Mouse (Mus musculus): ENCODE results near the gene Spert. TPM values are rescaled to one million over a fixed set of nuclear protein-coding genes. Genes with fewer than 3 reads are reported as not detected.

Spert gene
- polyA plus RNA-seq, 1 experiment from 2014 or later = not detected

DNA sequence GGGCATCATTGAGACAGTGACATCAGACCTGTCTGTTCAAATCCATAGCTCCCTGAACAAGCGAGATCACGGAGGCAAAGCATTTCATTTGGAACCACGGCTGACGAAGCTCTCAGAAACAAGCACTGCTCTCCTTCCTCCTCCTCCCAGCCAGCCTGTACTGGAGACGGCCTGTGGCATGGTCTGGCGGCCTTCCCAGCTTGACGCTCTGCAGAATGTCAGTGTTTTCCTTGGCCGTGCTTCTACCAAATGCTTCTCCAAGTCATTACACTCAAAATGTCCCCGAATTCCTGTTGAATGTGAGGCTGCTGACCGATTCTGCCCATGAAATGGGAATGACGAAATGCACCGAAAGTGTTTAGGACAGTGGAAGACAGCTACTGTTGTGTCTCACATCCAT is 42.4 kb upstream of the Spert start:
- H3K36me3 ChIP-seq (replicated peaks; ENCODE audit: insufficient read depth, low read length) = no peaks in the 10 kb centered on the region
- 74% methylated on average over 12 of the region's 12 CpGs for WGBS (ENCODE audit: insufficient replicate concordance)
- peaks cover 3% of the 10 kb centered on the region; the same call in 1 of the 2 replicates for H3K4me1 ChIP-seq (ENCODE audit: insufficient read depth)
- DNase-seq (no peak), ATAC-seq (no peak)
- no peak overlapping the region for H3K4me2 ChIP-seq (ENCODE audit: low read depth, low read length)
- H3K9ac ChIP-seq (replicated peaks) = no peak overlapping the region
- TF ChIP-seq EP300 (IDR thresholded peaks at IDR 0.05; ENCODE audit: low read depth) = no peak
- no peak for TF ChIP-seq CTCF (IDR thresholded peaks at IDR 0.05; ENCODE audit: low read depth)
- H3K27ac ChIP-seq (ENCODE audit: low read depth) = no peak overlapping the region
- no peaks in the 10 kb centered on the region for H3K9me3 ChIP-seq (ENCODE audit: low read length)
- no peaks in the 10 kb centered on the region for H3K27me3 ChIP-seq (ENCODE audit: insufficient read depth, low read length)
- H3K4me3 ChIP-seq (ENCODE audit: low read depth, low read length) = no peak overlapping the region

- TF ChIP-seq CTCF (IDR thresholded peaks at IDR 0.05; ENCODE audit: low read depth) = no peak
- no peak for TF ChIP-seq EP300 (IDR thresholded peaks at IDR 0.05; ENCODE audit: low read depth)
- Histone ChIP-seq H3K9me3 (ENCODE audit: low read length) (no peaks in the 10 kb centered on the region), H3K4me2 (ENCODE audit: low read depth, low read length) (no peak overlapping the region), H3K36me3 (replicated peaks; ENCODE audit: insufficient read depth, low read length) (no peaks in the 10 kb centered on the region), H3K27me3 (ENCODE audit: insufficient read depth, low read length) (no peaks in the 10 kb centered on the region), H3K27ac (ENCODE audit: low read depth) (no peak overlapping the region), H3K4me3 (ENCODE audit: low read depth, low read length) (no peak overlapping the region), H3K4me1 (ENCODE audit: insufficient read depth) (no peaks in the 10 kb centered on the region), H3K9ac (replicated peaks) (no peak overlapping the region)
- 51% methylated on average over 8 of the region's 8 CpGs for WGBS (ENCODE audit: insufficient replicate concordance)
- ATAC-seq (no peak), DNase-seq (no peak)
Observed at GRCm38 (mm10) chr14:75628870-75629269, 36.0 kb upstream of the Spert start.

DNA sequence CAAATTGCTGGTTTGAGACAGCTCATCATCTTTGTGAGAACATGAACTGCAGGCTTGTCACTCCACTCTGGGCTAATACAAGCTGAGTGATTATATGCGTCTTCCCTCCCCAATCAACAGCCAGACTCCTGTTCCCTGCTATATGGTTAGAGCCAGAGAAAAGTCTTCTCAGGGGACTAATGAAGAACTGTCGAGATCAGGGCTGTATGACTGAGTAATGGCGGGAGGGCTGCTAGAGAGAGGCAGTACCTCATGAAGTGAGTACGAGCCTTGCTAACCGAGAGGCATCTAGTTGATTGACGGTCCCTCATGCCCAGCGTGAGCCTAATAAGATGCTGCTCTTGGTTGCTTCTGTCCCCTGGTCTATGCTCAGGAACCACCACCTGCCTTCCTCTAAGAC is 30.1 kb upstream of the Spert start:
- TF ChIP-seq CTCF (IDR thresholded peaks at IDR 0.05; ENCODE audit: low read depth) (no peak), EP300 (IDR thresholded peaks at IDR 0.05; ENCODE audit: low read depth) (no peak)
- no peak overlapping the region for H3K4me2 ChIP-seq (ENCODE audit: low read depth, low read length)
- H3K4me3 ChIP-seq (ENCODE audit: low read depth, low read length) = no peak overlapping the region
- WGBS (ENCODE audit: insufficient replicate concordance) = 77% methylated on average over 7 of the region's 7 CpGs
- no peak for ATAC-seq
- no peaks in the 10 kb centered on the region for H3K9me3 ChIP-seq (ENCODE audit: low read length)
- no peak overlapping the region for H3K9ac ChIP-seq (replicated peaks)
- H3K27me3 ChIP-seq (ENCODE audit: insufficient read depth, low read length) = no peaks in the 10 kb centered on the region
- H3K36me3 ChIP-seq (replicated peaks; ENCODE audit: insufficient read depth, low read length) = no peaks in the 10 kb centered on the region
- no peak for DNase-seq
- H3K27ac ChIP-seq (ENCODE audit: low read depth) = no peak overlapping the region
- no peaks in the 10 kb centered on the region for H3K4me1 ChIP-seq (ENCODE audit: insufficient read depth)

DNA sequence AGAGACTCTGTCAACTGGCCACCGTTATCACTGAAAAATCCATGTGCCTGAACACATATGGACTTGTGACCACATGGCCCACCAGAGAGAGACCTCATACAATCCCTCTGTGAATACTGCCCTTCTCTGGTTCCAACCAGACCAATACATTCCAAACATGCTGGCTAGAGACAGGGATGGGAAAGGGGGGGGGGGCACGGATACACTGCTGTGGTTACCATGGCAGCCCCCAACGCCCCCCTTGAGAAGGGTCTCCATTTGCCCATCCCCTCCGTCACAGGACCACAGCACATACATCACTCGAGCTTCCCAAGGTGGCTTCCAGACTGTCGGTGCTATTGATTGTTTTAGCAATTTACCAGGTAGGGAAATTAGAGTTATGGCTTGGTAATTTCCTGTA is 23.5 kb upstream of the Spert start:
- no peak overlapping the region for H3K27ac ChIP-seq (ENCODE audit: low read depth)
- no peaks in the 10 kb centered on the region for H3K36me3 ChIP-seq (replicated peaks; ENCODE audit: insufficient read depth, low read length)
- no peaks in the 10 kb centered on the region for H3K4me1 ChIP-seq (ENCODE audit: insufficient read depth)
- 70% methylated on average over 6 of the region's 6 CpGs for WGBS (ENCODE audit: insufficient replicate concordance)
- no peak overlapping the region for H3K9ac ChIP-seq (replicated peaks)
- H3K27me3 ChIP-seq (ENCODE audit: insufficient read depth, low read length) = no peaks in the 10 kb centered on the region
- ATAC-seq = no peak
- no peaks in the 10 kb centered on the region for H3K9me3 ChIP-seq (ENCODE audit: low read length)
- TF ChIP-seq EP300 (IDR thresholded peaks at IDR 0.05; ENCODE audit: low read depth) (no peak), CTCF (IDR thresholded peaks at IDR 0.05; ENCODE audit: low read depth) (no peak)
- no peak overlapping the region for H3K4me2 ChIP-seq (ENCODE audit: low read depth, low read length)
- DNase-seq = no peak
- no peak overlapping the region for H3K4me3 ChIP-seq (ENCODE audit: low read depth, low read length)

DNA sequence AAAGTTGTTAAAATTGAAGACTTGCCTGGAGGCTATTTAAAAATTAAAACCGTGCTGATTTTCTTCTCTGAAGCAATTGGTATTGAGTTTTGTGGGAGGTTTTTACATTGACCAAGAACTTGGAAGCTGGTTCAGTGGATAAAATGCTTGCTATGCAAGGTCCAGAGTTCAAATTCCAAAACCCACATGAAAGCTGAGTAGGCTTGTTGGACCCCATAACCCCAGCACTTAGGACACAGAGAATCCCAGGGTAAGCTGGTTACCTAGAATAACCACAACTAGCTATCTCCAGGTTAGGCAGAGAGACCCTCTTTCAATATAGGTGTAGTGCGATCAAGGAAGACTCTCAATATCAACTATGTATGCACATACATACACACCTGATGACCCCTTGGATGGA is 16.3 kb upstream of the Spert start:
- ATAC-seq (no peak), DNase-seq (no peak)
- WGBS (ENCODE audit: insufficient replicate concordance) = 70% methylated on average over 2 of the region's 2 CpGs

GRCm38 (mm10) chr14:75583870-75584269 is 9.0 kb downstream of the Spert start:
- H3K27ac ChIP-seq (ENCODE audit: low read depth) = no peak overlapping the region
- ATAC-seq (no peak), DNase-seq (no peak)
- H3K4me2 ChIP-seq (ENCODE audit: low read depth, low read length) = no peak overlapping the region
- TF ChIP-seq EP300 (IDR thresholded peaks at IDR 0.05; ENCODE audit: low read depth) (no peak), CTCF (IDR thresholded peaks at IDR 0.05; ENCODE audit: low read depth) (no peak)
- no peak overlapping the region for H3K4me3 ChIP-seq (ENCODE audit: low read depth, low read length)
- 77% methylated on average over 12 of the region's 12 CpGs for WGBS (ENCODE audit: insufficient replicate concordance)
- no peak overlapping the region for H3K9ac ChIP-seq (replicated peaks)
- H3K27me3 ChIP-seq (ENCODE audit: insufficient read depth, low read length) = no peaks in the 10 kb centered on the region
- H3K36me3 ChIP-seq (replicated peaks; ENCODE audit: insufficient read depth, low read length) = no peaks in the 10 kb centered on the region
- H3K9me3 ChIP-seq (ENCODE audit: low read length) = no peaks in the 10 kb centered on the region
- no peaks in the 10 kb centered on the region for H3K4me1 ChIP-seq (ENCODE audit: insufficient read depth)

More for the DNA sequence above, 16.3 kb upstream of the Spert start:
- H3K27ac ChIP-seq (ENCODE audit: low read depth) = no peak overlapping the region
- H3K9me3 ChIP-seq (ENCODE audit: low read length) = no peaks in the 10 kb centered on the region
- H3K4me1 ChIP-seq (ENCODE audit: insufficient read depth) = no peaks in the 10 kb centered on the region
- no peak for TF ChIP-seq EP300 (IDR thresholded peaks at IDR 0.05; ENCODE audit: low read depth)
- TF ChIP-seq CTCF (IDR thresholded peaks at IDR 0.05; ENCODE audit: low read depth) = no peak
- H3K9ac ChIP-seq (replicated peaks) = no peak overlapping the region
- H3K4me2 ChIP-seq (ENCODE audit: low read depth, low read length) = no peak overlapping the region
- H3K36me3 ChIP-seq (replicated peaks; ENCODE audit: insufficient read depth, low read length) = no peaks in the 10 kb centered on the region
- no peaks in the 10 kb centered on the region for H3K27me3 ChIP-seq (ENCODE audit: insufficient read depth, low read length)
- no peak overlapping the region for H3K4me3 ChIP-seq (ENCODE audit: low read depth, low read length)

- ATAC-seq (no peak), DNase-seq (no peak)
- Histone ChIP-seq H3K27me3 (ENCODE audit: insufficient read depth, low read length) (no peaks in the 10 kb centered on the region), H3K9me3 (ENCODE audit: low read length) (no peaks in the 10 kb centered on the region), H3K4me2 (ENCODE audit: low read depth, low read length) (no peak overlapping the region), H3K4me3 (ENCODE audit: low read depth, low read length) (no peak overlapping the region), H3K36me3 (replicated peaks; ENCODE audit: insufficient read depth, low read length) (no peaks in the 10 kb centered on the region), H3K4me1 (ENCODE audit: insufficient read depth) (no peaks in the 10 kb centered on the region), H3K27ac (ENCODE audit: low read depth) (no peak overlapping the region), H3K9ac (replicated peaks) (no peak overlapping the region)
- WGBS (ENCODE audit: insufficient replicate concordance) = 60% methylated on average over 6 of the region's 6 CpGs
- TF ChIP-seq EP300 (IDR thresholded peaks at IDR 0.05; ENCODE audit: low read depth) (no peak), CTCF (IDR thresholded peaks at IDR 0.05; ENCODE audit: low read depth) (no peak)
Observed at GRCm38 (mm10) chr14:75579010-75579409, 13.9 kb downstream of the Spert start.
